Mouse (Mus musculus) forebrain, postnatal 0 days (tissue): ENCODE results near the gene Cidec. TPM values are rescaled to one million over a fixed set of nuclear protein-coding genes. Genes with fewer than 3 reads are reported as not detected.
A peak's percentile ranks its signal among the peaks of the same experiment; 100 is the strongest.

Experiments used
- ATAC-seq: fragments of 200-750 bp; cut with Nextera tagmentation; 2 replicates; pipeline ENCODE4 v1.8.0; 2017; ENCODE audit warnings: mild to moderate bottlenecking, moderate library complexity
- DNase-seq: peaks from one replicate; pipeline ENCODE4 v3.0.0-alpha.2; 2015
- H3K27ac ChIP-seq: fragments of 300-500 bp; sonication (generic); 2 replicates; pipeline ENCODE4 v1.5.1; 2014; ENCODE audit warnings: low read depth, mild to moderate bottlenecking, antibody characterized with exemption, low read length, moderate library complexity, mixed read lengths
- H3K27me3 ChIP-seq: fragments of 300-500 bp; sonication (generic); 2 replicates; pipeline ENCODE4 v1.6.1; 2014; ENCODE audit warnings: mild to moderate bottlenecking, low read length, mixed read lengths; ENCODE audit not compliant: insufficient read depth
- H3K36me3 ChIP-seq: fragments of 300-500 bp; sonication (generic); 2 replicates; pipeline ENCODE4 v1.6.1; 2014; ENCODE audit warnings: mild to moderate bottlenecking, moderate library complexity; ENCODE audit not compliant: insufficient read depth
- H3K4me1 ChIP-seq: fragments of 300-500 bp; sonication (generic); 2 replicates; pipeline ENCODE4 v1.6.1; 2014; ENCODE audit warnings: antibody characterized with exemption; ENCODE audit not compliant: insufficient read depth
- H3K4me2 ChIP-seq: fragments of 300-500 bp; sonication (generic); 2 replicates; pipeline ENCODE4 v1.6.1; 2014; ENCODE audit warnings: low read depth, mild to moderate bottlenecking, moderate library complexity
- H3K4me3 ChIP-seq: fragments of 300-500 bp; sonication (generic); 2 replicates; pipeline ENCODE4 v1.5.1; 2014; ENCODE audit warnings: low read depth, low read length, mixed read lengths
- H3K9ac ChIP-seq: fragments of 300-500 bp; sonication (generic); 2 replicates; pipeline ENCODE4 v1.6.1; 2014; ENCODE audit warnings: mild to moderate bottlenecking
- H3K9me3 ChIP-seq: fragments of 300-500 bp; sonication (generic); 2 replicates; pipeline ENCODE4 v1.6.1; 2016; ENCODE audit warnings: low read length
- CTCF ChIP-seq: sonication (generic); IDR thresholded peaks from 2 replicates; pipeline ENCODE4 v1.5.1; 2016; ENCODE audit warnings: antibody characterized with exemption, control low read depth, low read depth
- WGBS: fragments of 180-500 bp; shearing (Covaris S2); extraction: QIAGEN DNeasy Blood & Tissue Kit; methylation state at CpG from one replicate; pipeline ENCODE4 v1.1.7; 2014; 5-methylcytosine and 5-hydroxymethylcytosine counted together
- polyA plus RNA-seq: library from polyadenylated mRNA; unstranded; fragments of >200 nt; fragmentation: Nextera tagmentation; extraction: Ambion mirVana; gene quantifications from 2 replicates; pipeline ENCODE4 v1.2.1, GENCODE M21; 2015
- total RNA-seq: library from RNA; depleted of rRNA; stranded (reverse); fragments of >200 nt; gene quantifications from 2 replicates; pipeline ENCODE4 v1.2.3, GENCODE M21; 2014

Cidec gene
- total and polyA plus RNA-seq, 2 experiments from 2014 or later: not detected

GRCm38 (mm10) chr6:113447639-113448038 is 12.1 kb upstream of the Cidec start:
- peaks cover 23% of the 10 kb centered on the region for H3K36me3 ChIP-seq
- H3K9ac ChIP-seq: no peak overlapping the region
- no peak overlapping the region for H3K4me3 ChIP-seq
- H3K27me3 ChIP-seq: no peaks in the 10 kb centered on the region
- WGBS: 69% methylated on average over 4 of the region's 4 CpGs
- peaks cover 4% of the 10 kb centered on the region for H3K4me1 ChIP-seq
- H3K9me3 ChIP-seq: no peaks in the 10 kb centered on the region
- H3K27ac ChIP-seq: no peak overlapping the region
- no peak for DNase-seq
- no peak for ATAC-seq
- TF ChIP-seq CTCF: no peak
- H3K4me2 ChIP-seq: no peak overlapping the region

DNA sequence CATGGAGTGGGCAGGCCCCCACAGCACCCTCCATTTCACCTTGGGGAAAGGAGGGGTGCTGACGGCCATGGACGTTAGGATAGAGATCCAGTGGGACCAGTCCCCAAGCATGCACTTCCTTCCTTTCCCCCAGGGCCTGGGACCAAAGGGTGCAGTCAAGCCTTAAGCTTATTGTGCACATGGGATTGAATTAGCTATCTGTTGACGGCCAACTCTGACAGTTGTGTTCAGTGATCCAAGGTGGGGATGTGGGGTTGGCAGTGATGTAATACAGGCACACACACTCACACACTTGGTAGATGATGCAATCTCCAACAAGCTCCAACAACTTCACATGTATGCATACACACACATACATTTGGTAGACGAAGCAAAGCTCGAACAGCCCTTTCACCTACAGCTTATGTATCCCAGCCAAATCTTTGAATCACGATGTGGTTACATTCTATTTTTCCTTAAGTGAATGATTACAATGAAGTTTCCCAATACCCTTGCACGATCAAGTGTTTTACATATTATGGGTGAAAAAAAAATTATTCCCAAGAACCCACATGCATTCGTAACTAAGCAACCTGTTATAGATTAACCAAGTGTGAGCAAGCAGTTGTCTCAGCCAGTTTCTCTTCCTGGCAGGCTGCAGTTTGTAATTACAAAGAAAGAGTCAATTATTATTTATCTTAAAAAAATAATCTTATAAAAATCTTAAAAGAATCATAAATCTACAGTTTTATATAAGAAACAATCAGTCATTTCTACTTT is 8.8 kb upstream of the Cidec start:
- no peak for TF ChIP-seq CTCF
- no peaks in the 10 kb centered on the region for H3K27me3 ChIP-seq
- H3K9ac ChIP-seq: no peak overlapping the region
- DNase-seq: no peak
- 76% methylated on average over 7 of the region's 8 CpGs for WGBS
- no peak overlapping the region for H3K27ac ChIP-seq
- ATAC-seq: no peak
- H3K4me3 ChIP-seq: no peak overlapping the region
- H3K9me3 ChIP-seq: no peaks in the 10 kb centered on the region
- peaks cover 4% of the 10 kb centered on the region for H3K4me1 ChIP-seq
- H3K36me3 ChIP-seq: peaks cover 23% of the 10 kb centered on the region
- H3K4me2 ChIP-seq: no peak overlapping the region

DNA sequence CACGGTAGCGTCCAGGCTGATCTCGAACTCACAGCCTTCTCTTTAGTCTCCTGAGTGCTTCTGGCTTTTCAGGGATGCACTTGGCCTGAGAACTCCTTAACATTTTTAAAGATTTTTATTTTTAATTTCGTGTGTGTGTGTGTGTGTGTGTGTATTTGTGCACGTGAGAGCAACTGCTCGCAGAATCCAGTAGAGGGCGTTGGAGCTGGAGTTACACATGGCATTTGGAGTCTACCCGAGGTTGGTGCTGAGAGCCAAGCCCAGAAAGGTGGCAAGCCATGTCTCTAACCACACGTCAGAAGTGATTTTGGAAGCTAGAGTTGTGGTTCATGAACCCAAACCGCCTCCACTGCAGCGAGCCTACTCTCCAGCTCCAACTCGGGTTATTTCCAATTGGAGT is 7.5 kb upstream of the Cidec start:
- peak overlapping the region; percentile 81; the same call in 1 of the 2 replicates for H3K27ac ChIP-seq
- TF ChIP-seq CTCF: peak; percentile 34
- peaks cover 4% of the 10 kb centered on the region for H3K4me1 ChIP-seq
- peak overlapping the region; percentile 90 for H3K4me2 ChIP-seq
- no peaks in the 10 kb centered on the region for H3K9me3 ChIP-seq
- peak overlapping the region; percentile 79 for H3K4me3 ChIP-seq
- peaks cover 18% of the 10 kb centered on the region for H3K36me3 ChIP-seq
- H3K9ac ChIP-seq: peak overlapping the region; percentile 95
- ATAC-seq (no peak), DNase-seq (peak; percentile 19)
- no peaks in the 10 kb centered on the region for H3K27me3 ChIP-seq
- WGBS: 46% methylated on average over 12 of the region's 12 CpGs

DNA sequence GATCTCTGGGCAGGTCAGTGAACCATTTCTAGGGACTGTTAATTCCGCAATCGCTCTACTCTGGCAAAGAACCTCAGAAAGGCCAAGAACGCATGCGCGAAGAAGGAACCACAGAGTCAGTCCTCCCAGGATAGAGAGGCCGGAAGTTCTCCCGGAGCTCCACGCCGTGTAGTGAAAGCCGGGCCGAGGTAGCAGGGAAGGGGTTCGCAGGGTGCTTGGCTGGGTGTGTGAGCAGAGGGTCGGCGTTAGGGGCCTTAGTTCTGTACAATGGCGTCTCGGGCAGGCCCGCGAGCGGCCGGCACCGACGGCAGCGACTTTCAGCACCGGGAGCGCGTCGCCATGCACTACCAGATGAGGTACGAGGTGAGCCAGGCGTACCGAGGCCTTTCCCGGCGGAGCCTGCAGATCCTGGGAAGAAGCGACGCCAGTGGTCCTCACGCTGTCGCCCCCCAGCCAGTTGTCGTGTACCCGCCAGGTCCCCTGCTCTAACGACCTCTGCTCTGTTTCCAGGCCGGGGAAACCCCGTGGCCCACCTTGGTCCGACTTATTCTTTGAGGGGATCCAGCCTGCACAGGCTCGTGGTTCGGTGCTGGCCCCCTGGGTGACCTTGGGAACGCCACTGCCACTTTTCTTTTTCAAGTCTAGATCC is 7.0 kb upstream of the Cidec start, which contains the start of gene Jagn1:
TSS of gene Jagn1 (plus strand) at position 128 of the 649 bp plus-strand sequence.
- WGBS: 1% methylated on average over 44 of the region's 45 CpGs
- Histone ChIP-seq H3K4me3 (peak within 1 kb of the TSS; percentile 79), H3K4me1 (peaks cover 4% of the 10 kb centered on the region), H3K4me2 (peak within 1 kb of the TSS; percentile 90), H3K27me3 (no peaks in the 10 kb centered on the region), H3K36me3 (peaks cover 13% of the 10 kb centered on the region), H3K27ac (peak within 1 kb of the TSS; percentile 81), H3K9ac (peak within 1 kb of the TSS; percentile 95), H3K9me3 (no peaks in the 10 kb centered on the region)
- DNase-seq (peak; percentile 98), ATAC-seq (peak; percentile 98)
- no peak for TF ChIP-seq CTCF

GRCm38 (mm10) chr6:113442087-113442441 is 6.5 kb upstream of the Cidec start:
- no peak for TF ChIP-seq CTCF
- ATAC-seq: peak; percentile 34
- Histone ChIP-seq H3K4me1 (peaks cover 4% of the 10 kb centered on the region), H3K9me3 (no peaks in the 10 kb centered on the region), H3K4me2 (peak overlapping the region; percentile 90), H3K27me3 (no peaks in the 10 kb centered on the region), H3K4me3 (peak overlapping the region; percentile 79), H3K27ac (peak overlapping the region; percentile 81), H3K9ac (peak overlapping the region; percentile 95), H3K36me3 (peaks cover 8% of the 10 kb centered on the region)
- DNase-seq: no peak
- WGBS: 37% methylated on average over 9 of the region's 9 CpGs

DNA sequence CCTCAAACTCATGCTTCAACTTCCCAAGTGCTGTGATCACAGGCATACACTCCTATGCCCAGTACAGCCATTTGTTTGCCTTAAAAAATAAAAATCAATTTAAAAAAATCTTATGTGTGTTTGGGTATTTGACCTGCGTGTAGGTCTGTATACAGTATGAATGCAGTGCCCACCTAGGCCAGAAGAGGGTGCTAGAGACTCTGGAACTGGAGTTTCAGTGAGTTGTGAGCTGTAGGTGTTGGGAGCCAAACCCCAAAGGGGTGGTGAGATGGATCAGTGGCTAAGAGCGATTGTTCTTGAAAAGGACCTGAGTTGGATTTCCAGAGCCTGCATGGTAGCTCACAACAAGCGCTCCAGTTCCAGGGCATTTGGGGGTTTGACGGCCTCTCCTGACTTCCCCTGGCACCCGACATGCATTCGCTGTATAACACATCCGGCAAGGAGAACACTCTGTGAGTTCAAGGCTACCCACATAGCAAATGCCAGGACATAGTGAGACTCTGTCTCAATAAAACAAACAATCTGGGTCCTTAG is 5.7 kb upstream of the Cidec start:
- Histone ChIP-seq H3K4me2 (no peak overlapping the region), H3K4me3 (no peak overlapping the region), H3K27ac (no peak overlapping the region), H3K9ac (no peak overlapping the region), H3K4me1 (peaks cover 4% of the 10 kb centered on the region), H3K36me3 (no peaks in the 10 kb centered on the region), H3K9me3 (no peaks in the 10 kb centered on the region), H3K27me3 (no peaks in the 10 kb centered on the region)
- TF ChIP-seq CTCF: peak; percentile 79
- ATAC-seq (peak; percentile 34; the same call in 1 of the 2 replicates), DNase-seq (peak; percentile 82)
- WGBS: 51% methylated on average over 7 of the region's 7 CpGs

- no peaks in the 10 kb centered on the region for H3K9me3 ChIP-seq
- no peak for TF ChIP-seq CTCF
- no peaks in the 10 kb centered on the region for H3K27me3 ChIP-seq
- no peak for DNase-seq
- H3K9ac ChIP-seq: no peak overlapping the region
- no peak overlapping the region for H3K27ac ChIP-seq
- H3K4me3 ChIP-seq: no peak overlapping the region
- H3K4me1 ChIP-seq: peaks cover 4% of the 10 kb centered on the region
- no peak for ATAC-seq
- 79% methylated on average over 3 of the region's 3 CpGs for WGBS
- H3K36me3 ChIP-seq: no peaks in the 10 kb centered on the region
- H3K4me2 ChIP-seq: no peak overlapping the region
Observed at GRCm38 (mm10) chr6:113440686-113441085, 5.1 kb upstream of the Cidec start.
